Mouse (Mus musculus) hematopoietic stem cell, adult 5-6 weeks (primary cell): ENCODE measurements around the gene Gimap4. TPM values are rescaled to one million over a fixed set of nuclear protein-coding genes. Genes with fewer than 3 reads are reported as not detected.

Experiments
- ATAC-seq, 2 experiments: fragments of 125-278 bp in 1 of 2; replicated peaks in 1 of 2; 2 replicates each; pipeline ENCODE4 v1.8.0; 2016 to 2017; ENCODE audit warnings: inconsistent platforms in 2 of 2, mild to moderate bottlenecking in 2 of 2, moderate number of reproducible peaks in 2 of 2, low read depth in 1 of 2, moderate TSS enrichment in 1 of 2; ENCODE audit not compliant: low FRiP score in 2 of 2, poor library complexity in 2 of 2, severe bottlenecking in 2 of 2, insufficient read depth in 1 of 2, low TSS enrichment in 1 of 2
- total RNA-seq: library from RNA; stranded (forward); fragments of 172-1452, 232-1000 nt; gene quantifications from 2 replicates; pipeline ENCODE4 v1.2.3, GENCODE M21; 2017

Gimap4 gene
- total RNA-seq, 1 experiment from 2014 or later: 35.7 TPM

DNA sequence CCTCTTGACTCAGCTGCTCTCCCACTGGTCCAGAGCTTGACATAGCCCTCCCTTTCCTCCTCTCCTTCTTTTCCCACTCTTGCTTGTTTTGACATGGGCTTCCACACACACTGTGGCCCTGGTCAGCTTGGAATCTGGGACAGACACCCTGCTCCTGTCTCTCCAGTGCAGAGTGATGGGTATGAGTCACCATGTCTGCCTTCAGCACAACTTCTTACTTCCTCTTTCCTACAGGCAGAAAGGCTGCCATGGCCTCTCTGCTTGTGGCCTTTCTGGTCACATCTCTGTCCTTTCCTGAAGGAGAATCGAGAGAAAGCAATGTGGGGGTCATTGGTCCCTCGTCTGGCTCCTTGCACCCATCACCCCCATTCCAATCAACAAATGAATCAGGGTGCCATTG, 2.7 kb downstream of the Gimap4 start:
- ATAC-seq: peak; percentile 60 to 62

DNA sequence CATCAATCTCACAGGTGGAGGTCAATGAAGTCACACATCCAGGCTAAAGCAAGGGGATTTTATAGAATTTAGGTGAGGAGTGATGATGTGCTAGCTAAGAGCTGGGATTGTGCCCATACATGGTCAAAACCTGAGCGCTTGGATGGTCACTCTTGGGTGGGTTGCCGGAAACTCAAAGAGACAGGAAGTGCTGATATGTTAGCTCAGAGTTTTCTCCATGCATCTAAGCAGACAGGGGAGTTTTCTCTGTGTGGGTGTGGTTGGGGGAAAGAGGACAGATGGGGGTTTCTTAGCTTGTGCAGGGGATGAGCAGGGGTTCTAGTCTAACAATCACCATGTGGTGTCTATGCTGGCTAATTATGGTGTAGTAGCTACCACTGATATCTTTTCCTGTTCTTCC, 5.0 kb downstream of the Gimap4 start:
- no peak for ATAC-seq

DNA sequence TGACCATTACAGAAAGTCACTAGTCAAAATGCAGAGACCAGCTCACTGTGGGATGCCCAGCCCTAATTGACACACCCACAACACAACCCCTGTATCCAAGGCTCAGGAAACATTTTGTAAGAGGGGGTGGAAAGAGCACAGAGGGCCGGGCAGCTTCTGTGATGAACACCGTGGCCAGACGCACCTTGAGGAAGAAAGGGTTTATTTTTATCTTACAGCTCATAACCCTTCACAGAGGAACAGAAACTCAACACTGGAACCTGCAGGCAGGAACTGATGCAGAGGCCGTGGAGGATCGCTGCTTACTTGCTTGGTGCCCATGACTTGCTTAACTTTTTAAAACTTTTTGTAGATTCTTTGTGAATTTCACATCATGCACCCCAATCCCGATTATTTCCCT, 8.6 kb downstream of the Gimap4 start:
- ATAC-seq: no peak

DNA sequence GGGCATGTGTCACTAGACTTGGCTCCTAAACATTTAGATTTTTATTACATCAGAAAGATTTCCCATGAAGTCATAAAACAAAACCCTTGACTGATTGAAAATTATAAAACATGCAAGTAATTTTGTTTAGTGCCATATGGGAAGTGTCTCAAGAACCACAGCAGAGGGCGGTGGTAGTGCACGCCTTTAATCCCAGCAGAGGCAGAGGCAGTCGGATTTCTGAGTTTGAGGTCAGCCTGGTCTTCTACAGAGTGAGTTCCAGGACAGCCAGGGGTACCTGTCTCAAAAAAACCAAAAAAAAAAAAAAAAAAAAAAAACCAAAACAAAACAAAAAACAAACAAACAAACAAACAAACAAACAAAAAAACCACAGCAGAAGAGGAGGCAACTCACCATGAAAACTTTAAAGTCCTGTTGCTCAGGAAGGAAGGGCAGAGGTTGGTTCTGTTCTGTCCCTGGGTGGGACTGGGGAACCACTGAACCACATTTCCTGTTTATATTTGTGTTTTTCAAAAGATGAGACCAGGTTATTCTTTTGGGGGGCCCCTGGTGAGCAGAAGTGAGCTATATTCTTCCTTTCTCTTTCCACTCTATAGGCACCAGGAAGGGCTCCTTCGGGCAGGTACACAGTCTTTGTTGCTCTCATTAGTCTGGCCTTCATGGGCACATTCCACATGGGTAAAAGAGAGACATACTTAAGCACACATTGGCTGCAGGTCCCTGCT, 12.6 kb downstream of the Gimap4 start:
- no peak for ATAC-seq

DNA sequence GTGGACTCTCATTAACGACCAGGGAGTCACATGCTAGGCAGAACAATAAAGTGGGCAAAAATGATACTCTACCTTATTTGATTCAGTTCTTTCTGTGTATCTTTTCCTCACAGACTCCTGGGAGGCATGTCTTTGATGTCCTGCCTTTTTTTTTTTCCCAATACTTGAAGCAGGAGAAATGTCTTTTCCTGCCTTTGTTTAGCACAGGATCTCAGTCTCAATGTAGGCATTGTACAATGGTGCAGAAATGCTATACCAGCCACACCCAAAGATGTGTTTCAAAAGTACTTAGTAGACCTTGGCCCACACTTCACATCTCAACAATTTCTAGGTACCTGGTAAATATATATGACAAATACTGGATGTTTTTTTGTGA, 13.2 kb downstream of the Gimap4 start:
- ATAC-seq: no peak

DNA sequence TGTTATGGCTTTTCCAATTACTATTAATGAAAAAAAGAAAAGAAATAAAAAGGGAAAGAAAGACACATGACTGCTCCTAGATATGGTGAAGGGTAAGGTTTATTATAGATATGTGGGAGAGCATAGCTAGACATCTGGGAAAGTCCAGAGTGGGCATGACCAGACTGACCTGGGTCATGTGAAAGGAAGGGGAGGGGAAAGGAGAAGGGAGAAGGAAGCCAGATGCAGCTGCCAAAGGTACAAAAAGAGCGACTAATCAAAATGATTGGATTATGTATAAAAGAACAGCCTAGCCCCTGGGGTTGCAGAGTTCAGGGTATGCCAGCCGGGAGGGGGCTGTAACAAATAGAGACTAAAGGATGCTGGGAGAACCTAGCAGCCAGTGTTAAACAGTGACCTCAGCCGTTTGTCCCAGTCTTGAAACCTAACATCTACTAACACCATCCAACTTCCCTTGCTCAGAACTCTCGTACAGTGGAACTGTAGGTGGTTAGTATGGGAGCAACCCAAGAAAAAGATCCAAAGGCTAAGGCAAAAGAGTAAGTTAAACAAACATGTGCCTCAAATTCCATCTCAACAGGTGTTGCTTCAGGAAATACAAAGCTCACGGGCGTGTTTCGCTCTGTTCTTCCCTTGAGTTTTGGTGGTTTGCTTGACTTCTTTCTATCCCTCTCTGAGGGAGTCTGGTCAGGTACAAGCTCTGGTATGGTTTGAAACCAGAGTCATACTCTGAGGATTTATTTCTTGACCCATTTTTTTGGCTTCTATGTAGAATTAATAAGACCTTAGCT, 13.9 kb downstream of the Gimap4 start:
- no peak for ATAC-seq

DNA sequence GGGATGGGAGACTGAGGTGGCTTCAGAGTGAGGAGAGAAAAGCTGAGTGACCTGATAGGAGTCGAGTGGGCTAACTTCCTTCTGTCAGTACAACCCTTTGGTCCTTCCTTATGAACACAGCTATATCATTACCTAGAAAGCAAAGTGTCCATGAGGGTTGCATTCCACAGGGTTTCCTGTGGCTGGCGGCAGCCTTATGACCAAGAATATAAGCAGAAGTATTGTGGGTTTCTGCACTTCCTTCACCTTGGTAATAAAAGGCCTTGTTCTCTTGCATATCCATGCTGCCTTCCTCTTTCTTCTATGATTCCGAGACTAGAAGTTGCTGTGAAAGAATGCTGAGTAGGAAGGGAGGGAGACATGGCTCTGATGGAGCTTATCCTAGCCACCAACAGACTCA, 14.5 kb downstream of the Gimap4 start:
- peak; percentile 65 to 68 for ATAC-seq

DNA sequence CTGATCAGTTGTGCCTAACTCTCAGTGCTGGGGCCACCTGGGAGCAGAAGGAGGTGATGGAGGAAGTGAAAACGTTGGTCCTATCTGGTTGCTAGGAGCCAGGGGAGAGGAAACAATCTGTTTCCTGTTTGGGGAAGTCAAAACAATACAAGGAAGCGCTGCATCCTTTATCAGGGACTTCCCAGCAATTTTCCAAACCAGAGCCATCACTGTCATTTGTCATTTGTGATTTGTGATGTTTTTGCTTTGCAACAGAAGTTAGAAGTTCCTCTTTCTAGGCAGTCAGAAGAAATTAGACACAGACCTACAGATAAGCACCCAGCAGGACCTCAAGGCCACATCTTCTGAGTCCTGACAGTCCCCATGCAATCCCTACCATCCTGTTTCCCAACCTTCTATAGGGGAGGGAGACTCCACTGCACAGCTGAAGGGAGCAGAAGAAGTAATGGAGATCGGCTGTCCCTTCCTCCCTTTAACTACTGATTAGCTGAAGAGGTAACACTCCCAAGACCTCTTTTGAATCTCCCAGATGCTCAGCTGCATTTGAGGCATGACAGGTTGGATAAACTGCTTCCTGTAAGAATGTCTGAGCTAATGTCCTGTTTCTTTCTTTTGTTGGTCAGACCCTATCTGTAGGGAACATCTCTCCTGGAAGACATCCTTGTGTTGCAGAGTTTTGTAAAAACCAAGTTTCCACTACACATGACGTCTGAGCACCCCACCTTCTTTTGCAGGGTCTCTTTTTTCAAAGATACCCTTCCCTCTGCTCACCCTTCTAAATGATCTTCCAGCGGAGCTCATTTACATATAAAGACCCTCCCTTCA, 16.1 kb downstream of the Gimap4 start:
- peak; percentile 77 to 78 for ATAC-seq

DNA sequence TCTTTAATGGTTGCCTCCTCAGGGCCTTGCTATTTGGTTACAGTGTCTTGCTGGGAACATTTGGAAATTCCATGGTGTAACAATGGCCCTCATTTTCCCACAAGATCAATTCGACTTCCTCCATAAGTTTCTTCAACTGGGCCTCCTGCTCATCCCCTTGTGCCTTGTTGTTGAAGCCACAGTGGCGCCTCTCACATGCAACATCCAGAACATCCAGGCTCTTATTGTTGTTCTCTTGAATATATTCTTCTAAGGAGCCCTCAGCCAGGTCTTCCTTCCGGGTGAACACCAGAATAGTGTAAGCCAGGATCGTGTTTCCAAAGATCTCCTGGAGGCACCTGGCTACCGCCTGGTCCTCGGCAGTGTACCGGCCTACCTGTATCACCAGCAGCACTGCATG, 17.8 kb downstream of the Gimap4 start:
- no peak for ATAC-seq

DNA sequence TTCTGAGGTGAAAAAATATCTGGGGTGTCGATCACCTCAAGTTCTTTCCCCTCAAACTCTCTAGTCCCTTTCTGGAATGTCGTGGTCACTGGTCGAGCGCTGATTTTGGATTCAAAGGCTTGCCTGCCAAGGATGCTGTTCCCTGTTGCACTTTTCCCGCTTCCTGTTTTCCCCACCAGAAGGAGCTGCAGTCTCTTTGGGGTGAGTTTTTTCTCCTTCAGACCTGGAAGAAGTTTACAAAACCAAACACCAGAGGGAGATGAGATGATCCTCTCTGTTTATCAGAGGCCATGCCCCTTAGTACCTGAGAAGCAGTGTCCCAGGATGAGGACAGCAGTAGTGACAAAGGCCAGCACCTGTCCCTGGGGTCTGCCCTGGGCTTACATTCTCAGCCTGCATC, 18.3 kb downstream of the Gimap4 start:
- no peak for ATAC-seq

DNA sequence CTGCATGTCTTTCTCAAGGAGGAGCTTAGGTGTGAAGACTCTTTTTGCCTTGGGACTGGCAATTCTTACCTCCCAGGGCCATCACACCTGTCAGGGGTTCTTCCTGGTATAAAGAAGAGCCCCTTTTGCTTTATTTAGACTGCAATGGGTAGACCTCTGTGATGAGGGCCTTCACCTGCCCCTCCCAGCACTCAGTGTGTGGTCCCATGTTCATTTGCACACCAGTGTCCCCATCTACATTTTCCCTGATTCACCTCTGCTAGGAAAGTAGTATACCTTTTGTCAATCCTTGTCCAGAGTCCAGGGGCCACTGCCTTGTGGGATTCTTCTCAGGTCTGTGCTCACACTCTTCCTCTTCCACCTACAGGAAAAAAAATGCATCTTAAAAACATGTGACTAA, 19.8 kb downstream of the Gimap4 start:
- ATAC-seq: no peak

DNA sequence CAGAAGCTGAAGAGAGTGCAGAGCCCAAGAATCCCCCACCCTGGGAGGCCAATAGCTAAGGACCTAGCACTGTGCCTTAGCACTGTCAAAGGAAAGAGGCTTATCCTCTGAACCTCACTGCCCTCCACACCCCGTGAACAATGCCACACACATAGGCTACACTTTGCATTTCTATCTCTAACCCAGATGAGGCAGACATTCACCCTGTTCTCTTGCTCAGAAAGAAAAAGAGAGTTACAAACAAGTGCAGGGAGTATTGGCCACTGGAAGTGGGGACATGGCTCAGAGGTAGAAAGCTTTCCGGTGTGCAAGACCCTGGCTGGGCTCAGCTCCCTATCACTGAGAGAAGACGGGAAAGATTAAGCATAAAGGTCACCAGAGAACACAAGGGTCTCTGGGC, 21.8 kb downstream of the Gimap4 start:
- ATAC-seq: no peak

DNA sequence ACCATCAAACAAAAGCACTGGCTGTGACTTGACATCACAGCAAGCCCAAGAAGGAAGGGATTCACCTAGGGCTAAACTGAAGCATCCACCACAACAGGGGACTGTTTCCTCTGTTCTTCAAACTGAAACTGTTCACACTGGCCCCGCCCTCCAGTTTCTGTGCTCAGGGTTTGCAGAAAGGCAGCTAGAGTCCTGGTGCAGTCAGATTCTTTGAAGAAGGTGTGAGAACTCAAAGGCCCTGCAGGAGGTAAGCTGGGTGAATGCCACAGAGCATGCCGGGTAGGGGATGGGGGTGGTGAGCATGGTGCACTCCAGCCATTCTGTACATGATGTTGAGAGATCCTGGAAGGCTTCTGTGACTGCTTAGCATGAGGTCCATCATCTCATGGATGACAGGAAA, 34.1 kb downstream of the Gimap4 start, which contains the start of the genes Gm28053 and Gimap7:
TSS of gene Gm28053 (plus strand) at position 153 of the 400 bp plus-strand sequence.
TSS of gene Gimap7 (plus strand) at position 167 of the 400 bp plus-strand sequence.
- peak; percentile 76 to 83 for ATAC-seq

DNA sequence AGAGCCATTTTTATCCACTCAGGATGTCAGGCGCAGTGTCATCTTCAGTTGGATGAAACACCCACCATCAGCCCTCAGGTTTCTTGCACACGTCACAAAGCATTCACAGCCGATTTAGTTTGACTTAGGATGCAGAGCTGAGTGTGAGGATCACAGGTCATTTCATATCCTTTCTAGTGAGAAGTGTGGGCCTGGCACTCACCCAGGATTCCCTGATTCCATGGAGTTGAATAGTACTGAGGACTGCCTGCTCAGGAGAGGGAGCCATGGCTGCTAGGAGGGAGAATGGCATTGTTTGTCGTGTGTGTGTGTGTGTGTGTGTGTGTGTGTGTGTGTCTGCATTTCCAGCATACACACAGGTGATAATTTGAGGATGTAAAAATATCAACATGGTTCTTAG, 36.0 kb downstream of the Gimap4 start:
- no peak for ATAC-seq

DNA sequence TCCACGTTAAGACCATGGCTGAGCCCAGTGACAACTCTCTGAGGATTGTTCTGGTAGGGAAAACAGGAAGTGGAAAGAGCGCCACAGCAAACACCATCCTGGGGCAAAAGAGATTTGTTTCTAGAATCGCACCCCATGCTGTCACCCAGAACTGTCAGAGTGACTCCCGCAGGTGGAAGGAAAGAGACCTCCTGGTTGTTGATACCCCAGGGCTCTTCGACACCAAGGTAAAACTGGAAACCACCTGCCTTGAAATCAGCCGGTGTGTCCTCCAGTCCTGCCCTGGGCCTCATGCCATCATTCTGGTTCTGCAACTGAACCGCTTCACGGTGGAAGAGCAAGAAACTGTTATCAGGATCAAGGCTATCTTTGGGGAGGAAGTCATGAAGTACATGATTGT, 39.1 kb downstream of the Gimap4 start:
- ATAC-seq: no peak

DNA sequence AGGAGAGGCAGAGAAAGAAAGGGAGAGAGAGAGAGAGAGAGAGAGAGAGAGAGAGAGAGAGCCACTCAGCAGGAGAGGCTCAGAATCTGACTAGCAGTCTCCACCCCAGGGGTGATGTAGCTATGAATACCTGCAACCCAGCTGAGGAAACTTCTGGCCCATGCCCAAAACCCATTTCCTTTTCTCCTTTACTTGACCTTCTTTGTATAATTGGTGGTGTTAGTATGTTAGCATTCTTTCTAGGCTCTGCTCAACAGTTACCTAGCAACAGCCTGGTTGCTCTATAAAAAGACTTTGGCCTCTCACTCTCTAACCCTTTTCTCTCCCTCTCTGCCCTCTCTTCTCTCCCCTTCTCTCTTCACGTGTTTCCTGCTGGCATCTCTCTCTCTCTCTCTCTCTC, 41.1 kb downstream of the Gimap4 start:
- ATAC-seq: peak; percentile 51 to 61; a peak in 3 of 4 replicates

DNA sequence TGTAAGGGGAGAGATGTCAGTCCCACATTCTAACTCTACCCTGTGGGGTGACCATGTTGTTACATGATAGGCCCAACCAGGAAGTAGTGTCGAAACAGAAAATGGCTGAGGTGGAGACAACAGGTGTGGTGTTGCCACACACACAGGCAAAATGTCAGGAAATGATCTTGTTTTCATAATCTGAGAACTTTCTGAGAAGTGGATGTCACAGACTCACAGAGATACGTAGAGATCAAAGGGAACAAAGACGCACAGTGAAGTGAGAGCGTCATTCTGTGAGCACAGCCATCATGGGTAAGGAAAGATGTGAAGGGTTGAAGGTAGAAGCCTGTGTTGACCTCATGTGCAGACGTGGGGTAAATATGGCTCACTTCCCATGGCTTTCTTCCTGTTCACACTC, 43.4 kb downstream of the Gimap4 start:
- ATAC-seq: no peak

DNA sequence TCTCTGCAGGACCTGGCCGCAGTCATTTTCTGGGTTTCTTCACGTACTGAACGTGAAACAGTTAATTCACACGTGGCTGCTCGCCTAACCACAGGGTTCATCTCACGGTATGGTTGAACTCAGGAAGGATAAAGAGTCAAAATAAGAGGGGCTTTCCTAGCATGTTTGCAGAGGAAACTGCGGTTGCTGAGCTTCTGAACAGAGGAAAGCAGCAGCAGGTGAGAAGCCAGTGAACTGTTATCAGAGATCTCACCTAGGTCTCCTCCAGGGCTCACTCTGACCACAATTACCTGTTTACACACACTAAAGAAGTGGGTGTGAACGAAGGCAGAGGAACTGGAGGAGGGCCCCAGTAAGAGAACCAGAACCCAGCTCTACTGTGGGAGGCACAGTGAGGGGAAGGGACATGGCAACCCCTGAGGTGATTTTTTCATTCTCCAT, 48.5 kb downstream of the Gimap4 start:
- ATAC-seq: peak; percentile 80
